Mouse (Mus musculus) MEL (cell line): Measurements from ENCODE around the gene Klhl3.

Source experiments
- CHD2 ChIP-seq: IDR thresholded peaks from 2 replicates; pipeline ENCODE4 v1.6.1; 2011; ENCODE audit warnings: low read length, improper control_type of control experiment
- CTCF ChIP-seq, 3 experiments: IDR thresholded peaks in 2 of 3; conservative IDR thresholded peaks in 1 of 3; 2 replicates each; pipeline ENCODE4 v1.5.1; 2011 to 2012; ENCODE audit warnings: low read length in 3 of 3, low read depth in 2 of 3, mild to moderate bottlenecking in 2 of 3, improper control_type of control experiment in 1 of 3, inconsistent platforms in 1 of 3, mixed read lengths in 1 of 3, moderate library complexity in 1 of 3; ENCODE audit not compliant: control insufficient read depth in 1 of 3, insufficient read depth in 1 of 3, poor library complexity in 1 of 3, severe bottlenecking in 1 of 3
- EP300 ChIP-seq, 2 experiments: IDR thresholded peaks; 2 replicates each; pipeline ENCODE4 v1.6.1; 2011; ENCODE audit warnings: improper control_type of control experiment in 2 of 2, low read length in 2 of 2, low read depth in 1 of 2, mild to moderate bottlenecking in 1 of 2
- ETS1 ChIP-seq: IDR thresholded peaks from 2 replicates; pipeline ENCODE4 v1.6.1; 2012; ENCODE audit warnings: low read depth, mild to moderate bottlenecking, inconsistent platforms, low read length, improper control_type of control experiment, moderate library complexity
- MEF2A ChIP-seq: IDR thresholded peaks from 2 replicates; pipeline ENCODE4 v1.6.1; 2014; ENCODE audit warnings: low read depth, mild to moderate bottlenecking, inconsistent platforms, low read length, improper control_type of control experiment; ENCODE audit not compliant: poor library complexity, insufficient replicate concordance, severe bottlenecking; ENCODE audit errors: extremely low read depth
- POLR2A ChIP-seq, 2 experiments: IDR thresholded peaks; 2 replicates each; pipeline ENCODE4 v1.6.1; 2011 to 2012; ENCODE audit warnings: low read length in 2 of 2, mild to moderate bottlenecking in 2 of 2, control low read depth in 1 of 2, improper control_type of control experiment in 1 of 2, low read depth in 1 of 2, moderate library complexity in 1 of 2; ENCODE audit not compliant: control insufficient read depth in 1 of 2, insufficient read depth in 1 of 2, poor library complexity in 1 of 2
- SMC3 ChIP-seq: IDR thresholded peaks from 2 replicates; pipeline ENCODE4 v1.6.1; 2011; ENCODE audit warnings: low read depth, low read length, improper control_type of control experiment
- TBP ChIP-seq: IDR thresholded peaks from 2 replicates; pipeline ENCODE4 v1.8.0; 2011; ENCODE audit warnings: low read depth, low read length, improper control_type of control experiment
- TCF12 ChIP-seq: IDR thresholded peaks from 2 replicates; pipeline ENCODE4 v1.6.1; 2014; ENCODE audit warnings: low read depth, mild to moderate bottlenecking, inconsistent platforms, low read length, improper control_type of control experiment, moderate library complexity
- UBTF ChIP-seq: IDR thresholded peaks from 2 replicates; pipeline ENCODE4 v1.6.1; 2012; ENCODE audit warnings: low read depth, mild to moderate bottlenecking, inconsistent platforms, low read length, improper control_type of control experiment, moderate library complexity, borderline replicate concordance; ENCODE audit not compliant: insufficient read depth
- USF1 ChIP-seq: IDR thresholded peaks from 2 replicates; pipeline ENCODE4 v1.6.1; 2014; ENCODE audit warnings: low read depth, mild to moderate bottlenecking, inconsistent platforms, low read length, improper control_type of control experiment, moderate library complexity
- ZKSCAN1 ChIP-seq: IDR thresholded peaks from 2 replicates; pipeline ENCODE4 v1.6.1; 2012; ENCODE audit warnings: low read depth, mild to moderate bottlenecking, inconsistent platforms, low read length, improper control_type of control experiment, moderate library complexity

GRCm38 (mm10) chr13:58116801-58117200 is 3.4 kb upstream of the Klhl3 start:
- TF ChIP-seq UBTF (no peak), CHD2 (no peak), POLR2A (IDR thresholded peaks at IDR 0.05; ENCODE audit: control insufficient read depth in 1 of 2, insufficient read depth in 1 of 2, low read depth in 1 of 2, low read length in 2 of 2, poor library complexity in 1 of 2) (no peak), ZKSCAN1 (no peak), CTCF (IDR thresholded peaks at IDR 0.05 in 2 of 3, conservative IDR thresholded peaks at IDR 0.05 in 1 of 3; ENCODE audit: control insufficient read depth in 1 of 3, insufficient read depth in 1 of 3, low read depth in 2 of 3, low read length in 3 of 3, poor library complexity in 1 of 3, severe bottlenecking in 1 of 3) (no peak), TBP (no peak), ETS1 (no peak), MEF2A (no peak), SMC3 (no peak), TCF12 (no peak), USF1 (no peak), EP300 (IDR thresholded peaks at IDR 0.05; ENCODE audit: low read depth in 1 of 2, low read length in 2 of 2) (no peak)
